Mouse (Mus musculus) cortical plate, adult 2 months (tissue): ENCODE data around the gene Fam166b.

ENCODE experiments used
- CTCF ChIP-seq: fragments of 200-500 bp; IDR thresholded peaks from 2 replicates; pipeline ENCODE4 v1.5.1; 2011; ENCODE audit warnings: mild to moderate bottlenecking, control low read depth, low read length; ENCODE audit not compliant: insufficient read depth; ENCODE audit errors: extremely low read depth
- POLR2A ChIP-seq: fragments of 200-500 bp; IDR thresholded peaks from 2 replicates; pipeline ENCODE4 v1.6.1; 2011; ENCODE audit warnings: mild to moderate bottlenecking, low read length, control low read depth; ENCODE audit not compliant: insufficient read depth; ENCODE audit errors: extremely low read depth

GRCm38 (mm10) chr4:43415221-43416070 is 13.5 kb downstream of the Fam166b start:
- TF ChIP-seq CTCF = no peak
- TF ChIP-seq POLR2A = no peak
